Mouse (Mus musculus) NIH3T3 (cell line): Measurements from ENCODE around the gene Mterf1b.
"Not testable (repeated sequence)": the region's sequence is repeated elsewhere in the genome, so short reads cannot be mapped to it uniquely, and the experiment has no call there.

ENCODE experiments used
- DNase-seq: peaks from one replicate; pipeline ENCODE4 v3.0.0-alpha.2; 2012; ENCODE audit warnings: low read depth

The Mterf1b gene

DNA sequence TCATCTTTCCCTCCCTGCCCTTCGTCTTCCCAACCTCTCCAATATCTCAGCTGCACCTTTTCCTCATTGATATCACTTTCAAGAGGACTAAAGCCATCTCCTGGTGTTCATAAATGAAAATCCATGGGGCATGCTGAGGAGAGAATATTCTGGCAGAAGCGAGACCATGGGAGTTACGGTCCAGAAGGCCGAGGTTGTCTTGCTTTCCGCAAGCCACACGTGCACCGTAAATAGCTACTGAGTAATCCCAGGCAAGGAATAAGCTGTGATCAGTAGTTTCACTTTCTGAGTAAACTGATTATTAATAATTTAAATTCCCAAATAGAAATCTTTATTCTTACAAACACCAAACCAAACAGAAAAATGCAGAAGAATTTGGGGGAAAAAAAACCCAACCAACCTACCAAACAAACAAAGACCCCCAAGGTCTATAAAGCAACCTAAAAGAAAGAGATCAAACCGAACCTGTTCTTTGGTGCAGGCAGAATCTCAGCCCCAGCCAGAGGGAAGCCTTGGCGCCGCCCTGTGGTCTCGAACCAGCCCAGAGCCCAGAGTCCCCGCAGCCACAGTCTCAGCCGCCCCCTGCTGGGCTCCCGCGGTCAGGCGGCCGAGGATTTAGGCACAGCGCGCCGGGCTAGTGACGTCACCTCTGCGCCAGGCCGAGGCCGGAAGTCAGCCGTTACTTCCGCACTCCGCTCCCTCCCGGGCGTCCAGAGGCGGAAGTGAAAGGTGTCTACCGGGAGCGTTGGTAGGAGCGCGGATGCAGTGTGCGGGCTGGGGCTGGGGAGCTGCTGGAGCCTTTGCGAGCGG lies at the start of gene Mterf1b:
TSS of gene Mterf1b (plus strand) at position 697 of the 810 bp plus-strand sequence.
- peak; percentile 17 for DNase-seq

GRCm38 (mm10) chr5:4159418-4160071 lies 32.6 kb upstream of the Mterf1b start:
- DNase-seq, result not testable (repeated sequence)

DNA sequence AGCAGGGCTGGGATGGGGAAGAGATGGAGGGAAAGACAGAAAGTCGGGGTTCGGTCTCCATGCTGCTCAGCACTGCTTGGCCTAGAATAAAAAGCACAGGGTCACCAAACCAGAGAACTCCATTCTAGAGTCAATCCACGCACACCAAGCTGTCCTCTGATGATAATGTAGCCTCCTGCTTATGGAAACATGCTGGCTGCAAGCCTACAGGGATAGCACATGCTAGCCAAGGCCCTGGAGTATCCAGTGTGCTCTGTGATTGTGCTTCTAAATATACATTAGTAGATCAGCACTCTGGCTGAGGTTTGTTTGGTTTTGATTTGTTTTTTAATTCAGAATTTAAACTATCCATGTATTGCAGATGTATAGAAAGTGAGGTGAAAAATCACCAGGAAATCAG lies 30.6 kb upstream of the Mterf1b start:
- no peak for DNase-seq

DNA sequence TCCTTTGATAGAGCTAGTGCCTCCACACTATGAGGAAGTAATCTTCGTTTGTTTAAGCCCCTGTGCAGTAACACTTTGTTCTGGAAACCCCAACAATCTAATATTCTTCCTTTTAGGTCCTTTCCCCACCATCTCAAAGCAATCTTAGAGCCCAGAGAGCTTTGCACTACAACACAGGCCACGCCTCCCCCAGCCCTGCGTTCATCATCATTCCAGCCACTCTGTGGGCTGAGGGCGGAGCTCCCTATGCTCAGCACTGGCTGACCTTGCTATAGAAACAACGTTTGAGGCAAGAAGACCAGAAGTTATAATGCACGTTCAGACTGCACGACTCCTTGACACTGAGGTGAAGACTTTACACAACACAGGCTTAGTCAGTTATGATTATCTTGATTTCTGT lies 29.7 kb upstream of the Mterf1b start:
- DNase-seq, result no peak

- not testable (repeated sequence) for DNase-seq
Measured at GRCm38 (mm10) chr5:4167813-4168529, 24.2 kb upstream of the Mterf1b start.

DNA sequence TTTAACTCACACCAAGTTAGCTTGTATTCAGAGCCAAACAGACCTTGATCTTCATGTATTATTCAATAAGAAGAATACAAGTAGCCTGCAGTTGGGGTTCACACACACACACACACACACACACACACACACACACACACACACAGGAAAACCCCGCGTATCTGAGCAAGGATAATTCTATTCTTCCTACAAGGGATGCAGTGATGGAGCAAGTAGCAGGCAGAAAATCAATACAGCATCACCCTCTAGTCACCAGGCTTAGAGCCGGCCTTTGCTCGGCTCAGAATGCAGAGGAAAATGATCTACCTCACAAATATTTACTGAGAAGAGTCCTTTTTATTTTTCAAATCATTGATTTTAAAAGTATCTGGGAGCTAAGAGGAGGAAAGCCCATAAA lies 23.6 kb upstream of the Mterf1b start:
- DNase-seq, result not testable (repeated sequence)

GRCm38 (mm10) chr5:4176421-4176820 lies 15.7 kb upstream of the Mterf1b start:
- DNase-seq, result not testable (repeated sequence)

GRCm38 (mm10) chr5:4179364-4179763 lies 12.8 kb upstream of the Mterf1b start:
- no peak for DNase-seq

DNA sequence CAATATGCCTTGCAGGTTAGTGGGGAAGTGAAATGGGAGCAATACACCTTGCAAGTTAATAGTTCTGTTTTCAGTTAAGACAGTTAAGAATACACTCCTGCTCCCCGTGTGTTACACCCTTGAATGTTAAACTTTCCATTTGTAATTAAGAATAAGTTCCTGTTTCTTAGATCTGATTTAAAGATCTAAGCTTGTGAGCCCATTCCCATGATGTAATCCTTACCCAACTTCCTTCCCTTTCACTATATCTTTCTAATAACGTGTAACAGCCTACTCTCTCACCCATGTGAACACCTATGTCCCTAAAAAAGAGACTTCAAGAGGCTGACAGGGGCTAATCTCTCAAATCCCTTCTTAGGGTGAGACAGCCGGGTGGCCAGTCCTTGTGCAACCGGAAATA lies 5.4 kb upstream of the Mterf1b start:
- no peak for DNase-seq

DNA sequence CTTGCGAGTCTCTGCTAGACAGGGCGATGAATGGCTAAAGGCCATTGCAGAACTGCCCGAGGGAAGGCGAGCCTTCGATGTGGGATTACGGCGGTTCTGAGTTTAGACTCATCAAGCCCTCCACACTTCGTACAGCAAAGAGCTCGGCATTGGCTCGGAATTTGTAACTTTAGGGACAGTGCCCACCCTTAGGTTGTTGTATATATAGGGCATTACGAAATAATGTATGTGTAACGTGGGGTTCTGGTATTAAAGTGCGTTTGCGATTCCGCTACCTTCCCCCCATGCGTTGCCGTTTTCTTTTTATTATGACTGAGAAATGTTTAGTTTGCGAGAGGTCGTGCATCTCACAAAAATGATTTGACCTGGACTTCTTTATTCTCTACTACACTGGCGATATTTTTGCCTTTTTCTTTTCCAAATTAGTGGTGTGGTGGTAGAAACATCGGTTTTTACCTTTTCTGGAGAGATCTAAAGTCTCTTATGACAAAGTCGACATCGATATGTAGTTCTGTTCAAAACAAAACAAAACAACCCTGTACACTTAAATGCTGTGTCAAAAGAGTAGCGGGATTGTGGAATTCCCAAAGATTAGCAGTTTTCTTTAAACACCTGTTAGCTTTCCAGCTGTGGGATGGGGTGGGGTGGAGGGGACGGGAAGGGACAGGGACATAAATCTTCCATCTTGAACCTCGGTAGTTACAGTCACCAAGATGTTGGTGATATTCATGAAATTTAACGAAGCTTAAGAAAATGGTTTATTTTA lies 497 bp downstream of the Mterf1b start:
- not testable (repeated sequence) for DNase-seq

- DNase-seq, result no peak
Measured at GRCm38 (mm10) chr5:4193247-4193628, 1.1 kb downstream of the Mterf1b start.

GRCm38 (mm10) chr5:4194166-4194565 lies 2.0 kb downstream of the Mterf1b start:
- DNase-seq, result peak; percentile 70

- DNase-seq, result no peak
Measured at GRCm38 (mm10) chr5:4195086-4195485, 2.9 kb downstream of the Mterf1b start.

DNA sequence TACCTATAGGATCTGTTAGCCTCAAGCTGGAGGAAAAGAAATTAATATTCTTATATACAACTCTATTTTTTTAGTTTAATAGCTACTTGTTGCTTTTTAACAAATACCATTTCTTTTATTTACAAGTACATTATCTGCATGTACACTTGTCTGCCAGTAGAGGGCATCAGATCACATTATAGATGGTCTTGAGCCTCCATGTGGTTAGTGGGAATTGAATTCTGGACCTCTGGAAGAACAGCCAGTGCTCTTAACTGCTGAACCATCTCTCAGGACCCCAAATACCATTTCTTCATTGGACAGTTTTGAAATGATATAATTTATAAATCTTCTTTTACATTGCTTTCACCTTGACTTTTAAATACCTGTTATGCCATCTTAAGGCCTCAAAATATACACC lies 9.2 kb downstream of the Mterf1b start:
- DNase-seq, result peak; percentile 58

- DNase-seq, result not testable (repeated sequence)
Measured at GRCm38 (mm10) chr5:4202276-4202810, 10.2 kb downstream of the Mterf1b start.

GRCm38 (mm10) chr5:4210082-4210481 lies 17.9 kb downstream of the Mterf1b start:
- not testable (repeated sequence) for DNase-seq

- DNase-seq, result no peak
Measured at GRCm38 (mm10) chr5:4221309-4221708, 29.1 kb downstream of the Mterf1b start.

GRCm38 (mm10) chr5:4221981-4222623 lies 29.9 kb downstream of the Mterf1b start:
- peak; percentile 54 for DNase-seq

DNA sequence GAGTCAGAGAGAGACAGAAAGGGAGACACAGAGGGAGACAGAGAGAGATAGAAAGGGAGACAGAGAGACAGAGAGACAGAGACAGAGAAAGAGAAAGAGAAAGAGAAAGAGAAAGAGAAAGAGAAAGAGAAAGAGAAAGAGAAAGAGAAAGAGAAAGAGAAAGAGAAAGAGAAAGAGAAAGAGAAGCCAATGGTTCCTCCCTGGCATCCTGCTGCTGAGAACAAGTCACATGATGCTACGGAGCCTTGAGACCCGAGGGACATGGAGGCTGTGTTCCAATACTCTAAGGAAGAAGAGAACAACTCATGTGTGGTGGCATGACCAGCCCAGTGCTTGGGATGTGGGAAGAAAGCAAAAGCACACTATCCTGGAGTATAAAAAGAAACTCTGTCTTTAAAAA lies 40.0 kb downstream of the Mterf1b start:
- no peak for DNase-seq

- peak; percentile 49 for DNase-seq
Measured at GRCm38 (mm10) chr5:4234505-4234904, 42.3 kb downstream of the Mterf1b start.

GRCm38 (mm10) chr5:4240120-4240519 lies 48.0 kb downstream of the Mterf1b start:
- no peak for DNase-seq
